Mouse (Mus musculus) hindlimb bud, embryonic 11.5 days (tissue): ENCODE measurements around the gene Baiap2l1.

Source experiments
- DNase-seq: peaks from one replicate; pipeline ENCODE4 v3.0.0-alpha.2; 2012; ENCODE audit warnings: low read depth, low spot score; ENCODE audit errors: extremely low spot score

The Baiap2l1 gene

DNA sequence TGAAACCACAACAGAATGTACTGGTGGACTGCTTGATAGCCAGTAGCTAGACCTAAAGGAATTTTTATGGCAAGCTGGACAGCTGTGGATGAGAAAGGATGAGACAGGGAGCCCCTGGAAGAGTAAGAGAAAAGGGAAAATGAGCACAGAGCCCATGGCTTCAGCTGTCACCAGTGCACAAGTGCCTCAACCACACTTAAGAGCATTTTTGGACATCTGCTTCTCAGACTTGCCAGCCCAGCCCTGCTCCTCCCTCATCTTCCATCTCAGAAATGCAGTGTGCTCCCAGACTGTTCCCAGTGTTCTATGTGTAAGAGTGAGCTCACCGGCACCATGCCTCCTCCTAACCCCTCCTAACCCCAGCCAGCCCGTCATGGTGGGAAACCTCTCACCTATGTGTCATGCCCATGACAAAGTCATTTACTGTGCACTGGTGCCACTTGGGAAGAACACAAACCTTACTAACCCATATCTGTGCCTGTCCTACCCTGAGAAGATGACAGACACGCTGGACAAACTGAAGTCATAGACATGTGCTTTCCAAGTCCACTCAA is 70.6 kb downstream of the Baiap2l1 start:
- DNase-seq = no peak

DNA sequence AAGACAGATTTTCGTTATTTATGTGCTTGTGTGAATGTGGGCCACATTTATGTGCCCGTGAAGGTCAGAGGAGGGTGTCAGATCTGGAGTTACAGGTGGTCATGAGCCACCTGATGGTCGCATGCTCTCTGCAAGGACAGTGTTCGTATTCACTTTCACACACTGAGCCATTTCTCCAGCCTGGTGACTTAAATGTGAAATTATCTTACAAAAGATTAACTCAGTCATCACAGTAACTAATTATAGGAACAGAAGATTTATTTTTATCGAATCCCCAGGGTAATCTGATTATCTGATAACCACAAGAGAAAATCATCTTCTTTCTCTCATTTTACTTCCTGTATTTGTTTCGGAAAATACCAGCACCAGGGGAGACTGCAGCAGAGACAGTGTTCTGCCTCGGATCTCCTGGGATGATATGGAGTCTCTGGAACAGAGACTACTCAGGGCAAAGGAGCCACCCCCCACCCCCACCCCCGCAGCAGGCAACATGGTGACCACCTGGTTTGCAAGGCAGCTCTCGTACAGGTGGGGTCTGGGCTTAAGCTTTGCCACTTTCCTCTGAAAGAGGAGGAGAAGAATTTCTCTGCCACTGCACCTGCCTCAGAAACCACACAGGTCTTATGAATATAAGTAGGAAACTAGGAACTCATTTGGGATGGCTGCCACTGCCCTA is 71.2 kb downstream of the Baiap2l1 start:
- no peak for DNase-seq

DNA sequence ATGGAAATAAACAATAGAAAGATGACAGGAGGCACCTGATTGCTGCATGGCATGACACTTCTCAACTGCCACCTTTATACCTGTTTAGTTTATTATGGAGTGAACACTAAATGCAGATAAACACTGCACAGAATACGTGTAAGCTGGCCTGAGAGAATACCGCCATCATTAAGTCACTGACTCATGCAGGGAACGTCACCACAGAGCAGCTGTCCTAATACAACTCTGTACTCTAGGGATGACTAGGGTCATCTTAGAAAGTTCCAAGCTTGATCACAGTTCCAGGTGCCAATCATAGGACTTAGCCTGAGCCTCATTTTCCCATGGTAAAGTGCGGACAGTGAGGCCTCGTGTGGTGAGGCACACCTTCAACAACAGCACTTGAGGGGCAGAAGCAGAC is 73.3 kb downstream of the Baiap2l1 start:
- no peak for DNase-seq

DNA sequence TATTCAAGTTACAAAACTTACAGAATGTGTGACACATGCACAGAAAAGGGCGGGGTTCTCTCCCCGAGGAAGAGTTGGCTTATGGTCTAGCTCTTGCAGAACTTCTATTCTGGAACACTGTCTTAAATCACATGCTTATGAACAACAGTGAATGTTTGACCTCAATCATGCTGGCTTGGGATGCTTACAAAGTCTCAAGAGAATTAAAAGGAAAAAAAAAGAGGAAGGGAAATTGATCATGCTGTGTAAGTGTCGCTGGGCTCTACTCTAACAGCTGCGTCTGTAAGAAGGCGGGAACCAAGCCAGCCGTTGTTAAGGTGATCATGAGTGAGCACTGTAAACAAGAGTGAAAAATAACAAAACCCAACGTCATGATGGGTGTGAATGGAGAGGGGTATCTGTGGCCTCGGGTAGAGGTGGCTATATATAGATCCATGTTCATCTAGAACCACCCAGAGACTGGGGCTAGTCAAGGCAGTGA is 74.3 kb downstream of the Baiap2l1 start:
- DNase-seq = no peak

DNA sequence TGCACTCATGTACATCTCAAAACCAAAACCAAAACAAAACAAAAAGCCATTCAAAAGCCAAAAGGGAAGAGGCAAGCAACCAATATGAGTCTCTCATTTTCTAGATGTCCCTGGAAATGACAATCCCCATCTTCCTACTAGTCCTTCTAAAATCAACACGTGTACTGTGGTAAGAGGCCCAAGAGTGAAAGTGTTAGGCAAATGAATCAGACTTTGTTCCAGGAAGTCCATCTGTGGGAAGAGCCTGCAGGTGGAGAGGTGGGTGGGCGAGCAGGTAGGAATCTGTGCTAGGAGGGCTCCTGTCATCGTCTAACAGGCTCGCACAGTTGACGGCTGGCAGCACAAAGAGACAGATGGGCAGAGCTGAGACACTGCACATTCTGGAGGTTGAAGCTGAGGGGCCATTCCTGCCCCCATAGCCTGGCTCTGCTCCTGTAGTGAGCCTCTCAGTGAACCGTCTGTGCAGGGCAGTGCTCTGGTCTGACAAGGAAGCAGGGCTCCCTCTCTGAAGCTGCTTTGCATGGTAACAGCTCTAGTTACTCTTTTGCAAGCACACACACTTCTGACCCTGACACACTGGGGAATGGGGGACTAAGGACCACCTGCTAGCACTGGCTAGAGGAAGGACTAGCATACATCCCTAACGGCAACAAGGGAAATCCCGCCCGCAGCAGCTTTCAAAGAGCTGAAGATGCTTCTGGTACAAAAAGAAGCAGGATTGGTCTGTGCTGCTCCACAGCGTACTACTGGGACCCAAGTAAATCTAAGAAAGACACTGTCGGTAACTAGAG is 75.2 kb downstream of the Baiap2l1 start:
- DNase-seq = no peak

DNA sequence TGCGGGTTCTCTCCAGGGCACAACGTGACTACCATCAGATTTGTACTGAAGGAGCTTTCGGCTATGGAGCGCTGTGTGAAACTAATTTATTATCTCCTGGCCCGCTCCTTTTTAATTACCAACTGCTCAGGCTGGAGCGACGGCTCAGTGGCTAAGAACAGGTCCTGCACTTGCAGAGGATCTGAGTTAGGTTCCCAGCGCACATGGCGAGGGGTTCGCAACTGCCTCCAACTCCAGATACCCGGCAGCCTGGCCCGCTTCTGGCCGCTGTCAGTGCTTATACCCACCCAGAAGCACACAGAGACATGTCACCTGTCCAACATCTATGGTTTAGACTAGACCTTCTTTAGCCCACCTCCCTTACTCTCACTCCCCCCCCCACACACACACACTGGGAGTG is 78.0 kb downstream of the Baiap2l1 start:
- no peak for DNase-seq

DNA sequence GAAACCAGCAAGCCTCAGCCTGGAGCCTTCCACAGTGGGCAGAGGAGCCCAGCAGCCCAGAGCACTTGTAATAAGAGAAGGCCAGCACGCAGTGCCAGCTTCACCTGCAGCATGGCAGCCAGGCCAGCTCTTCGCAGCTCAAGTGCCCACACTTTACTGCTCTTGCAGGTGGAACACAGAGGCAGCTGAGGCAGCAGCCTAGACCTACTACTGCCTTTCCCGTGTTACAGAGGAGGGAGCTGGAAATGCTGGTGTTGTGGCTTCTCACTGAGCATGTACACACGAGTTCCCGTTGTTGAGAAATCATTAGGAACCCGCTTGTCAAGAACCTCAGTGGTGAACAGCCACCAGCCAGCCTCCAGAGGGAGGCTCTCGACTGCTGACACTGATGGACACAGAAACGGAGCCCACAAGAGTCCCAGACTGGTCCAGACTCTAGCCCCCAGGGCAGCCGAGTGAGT is 78.8 kb downstream of the Baiap2l1 start:
- no peak for DNase-seq

DNA sequence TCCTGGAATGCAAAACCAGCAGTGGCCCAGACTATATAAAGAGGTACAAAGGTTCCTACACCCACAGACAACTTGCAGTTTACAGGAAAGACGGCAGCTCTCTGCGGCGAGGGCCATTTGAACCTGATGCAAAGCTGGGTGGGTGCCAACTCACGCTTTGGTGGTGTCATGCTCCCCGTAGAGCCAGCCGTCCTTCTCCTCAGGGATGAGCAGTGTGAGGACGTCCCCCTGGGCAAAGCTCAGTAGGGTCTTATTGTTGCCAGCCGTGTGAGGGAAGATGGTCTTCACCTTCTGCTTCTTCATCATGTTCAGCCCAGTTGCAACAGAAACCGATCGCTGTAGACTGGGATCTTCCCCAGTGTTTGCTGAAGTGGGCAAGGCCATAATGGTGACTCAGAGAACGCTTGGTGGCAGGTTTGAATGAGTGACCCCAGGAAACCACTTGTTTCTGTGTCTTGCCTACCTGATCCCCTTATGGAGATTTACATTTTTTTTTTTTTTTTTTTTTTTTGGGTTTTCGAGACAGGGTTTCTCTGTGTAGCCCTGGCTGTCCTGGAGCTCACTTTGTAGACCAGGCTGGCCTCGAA is 79.4 kb downstream of the Baiap2l1 start:
- DNase-seq = no peak

DNA sequence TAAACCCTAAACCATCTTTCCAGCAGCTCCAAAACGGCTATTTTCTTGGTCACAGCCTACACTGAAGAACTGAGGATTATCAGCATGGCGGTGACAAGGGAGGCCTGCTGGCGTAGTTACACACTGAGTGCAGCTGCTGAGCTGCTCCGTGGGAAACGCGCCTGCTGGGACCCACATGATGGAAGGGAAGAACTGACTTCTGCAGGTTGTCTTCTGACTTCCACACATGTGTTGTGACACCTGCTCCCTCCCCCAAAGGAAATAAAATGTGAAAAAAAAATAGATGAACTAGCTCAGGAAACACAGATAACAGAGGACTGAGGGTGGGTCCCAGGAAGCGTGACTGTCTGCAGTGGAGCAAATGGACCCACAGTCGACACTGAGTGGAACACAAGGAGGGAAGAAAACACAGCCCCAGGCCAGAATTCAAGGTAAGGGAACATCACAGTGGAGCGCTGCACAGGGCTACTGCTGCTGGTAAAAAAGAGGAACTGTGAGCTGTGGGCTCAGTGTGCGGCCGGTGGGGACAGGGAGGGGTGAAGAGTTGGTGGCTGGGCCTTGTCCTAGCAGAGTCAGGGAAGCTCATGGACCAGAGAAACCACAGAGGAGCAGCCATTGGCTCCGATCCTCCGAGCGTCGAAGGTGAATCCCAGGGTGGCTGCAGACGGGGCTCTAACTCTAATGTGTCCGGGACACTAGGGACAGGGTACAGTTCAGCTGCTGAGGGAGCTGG is 80.8 kb downstream of the Baiap2l1 start:
- DNase-seq = no peak

DNA sequence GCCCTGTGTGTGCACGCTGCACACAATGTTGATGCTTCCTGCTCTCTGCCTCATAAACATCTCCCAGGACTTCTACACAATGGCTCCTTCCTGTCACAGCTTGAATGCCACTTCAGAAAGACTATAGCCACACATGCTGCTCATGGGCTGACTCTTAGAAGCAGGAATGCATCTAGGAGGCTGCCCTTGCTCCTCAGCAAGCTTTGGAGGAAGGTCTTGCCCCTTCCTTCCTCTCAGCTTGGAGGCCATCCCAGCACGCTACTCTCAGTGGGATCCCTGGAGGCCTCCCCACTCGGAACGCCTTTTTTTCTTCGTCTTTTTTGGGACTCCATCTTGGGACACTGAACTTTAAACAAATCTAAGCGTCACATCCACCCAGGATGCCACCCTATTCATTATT is 83.0 kb downstream of the Baiap2l1 start:
- DNase-seq = no peak

DNA sequence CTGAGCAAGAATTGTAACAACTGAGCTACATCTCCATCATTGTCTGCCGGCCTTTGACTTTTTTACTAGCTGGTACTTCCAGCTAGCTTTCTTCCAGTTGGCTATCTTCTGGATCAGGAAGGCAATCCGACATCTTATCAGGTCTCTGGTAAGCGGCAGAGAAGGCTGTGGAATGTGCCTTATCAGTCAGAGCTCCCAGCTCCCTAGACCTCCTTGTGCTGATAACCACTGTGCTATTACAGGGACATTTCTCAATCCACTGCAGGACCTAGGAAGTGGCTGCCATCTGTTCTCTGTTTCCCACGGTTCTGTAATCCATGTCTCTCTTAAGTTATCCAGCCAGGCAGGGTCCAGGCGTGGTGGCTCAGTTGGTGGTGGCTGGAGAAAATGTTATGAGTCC is 86.1 kb downstream of the Baiap2l1 start:
- no peak for DNase-seq

DNA sequence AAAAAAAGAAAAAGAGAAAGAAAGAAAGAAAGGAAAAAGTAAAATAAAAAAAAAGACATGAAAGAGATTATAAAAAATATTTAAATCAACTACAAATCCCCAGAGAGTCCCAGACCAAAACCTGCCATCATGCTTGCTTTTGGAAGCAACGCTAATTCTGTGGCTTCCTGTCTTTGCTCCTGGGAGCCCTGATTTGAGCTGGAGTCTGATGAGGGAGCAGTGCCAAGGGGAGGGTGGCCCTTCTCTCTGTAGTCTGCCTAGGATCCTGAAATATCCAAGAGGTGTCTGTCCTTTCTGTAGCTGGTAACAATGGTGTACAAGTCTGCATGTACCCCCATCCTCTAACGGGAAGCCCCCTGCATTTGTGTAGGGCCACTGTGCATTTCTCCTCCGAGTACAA is 86.8 kb downstream of the Baiap2l1 start:
- DNase-seq = no peak

DNA sequence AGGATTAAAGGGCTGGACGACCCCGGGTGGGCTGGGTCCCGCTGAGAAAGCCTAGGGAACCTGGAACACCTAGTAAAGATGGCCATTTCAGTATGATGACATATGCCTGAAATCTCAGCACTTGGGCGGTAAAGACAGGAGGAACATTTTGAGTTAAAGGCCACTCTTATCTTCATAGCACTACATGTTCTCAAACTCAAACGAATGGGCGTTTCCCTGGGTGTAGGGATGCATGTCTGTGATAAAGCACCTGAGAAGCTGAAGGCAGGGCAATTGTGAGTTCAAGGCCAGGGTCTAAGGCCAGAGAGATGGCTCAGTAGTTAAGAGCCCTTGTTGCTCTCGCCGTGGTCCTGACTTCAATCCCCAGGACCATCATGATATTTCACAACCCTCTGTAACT is 87.5 kb downstream of the Baiap2l1 start:
- no peak for DNase-seq

DNA sequence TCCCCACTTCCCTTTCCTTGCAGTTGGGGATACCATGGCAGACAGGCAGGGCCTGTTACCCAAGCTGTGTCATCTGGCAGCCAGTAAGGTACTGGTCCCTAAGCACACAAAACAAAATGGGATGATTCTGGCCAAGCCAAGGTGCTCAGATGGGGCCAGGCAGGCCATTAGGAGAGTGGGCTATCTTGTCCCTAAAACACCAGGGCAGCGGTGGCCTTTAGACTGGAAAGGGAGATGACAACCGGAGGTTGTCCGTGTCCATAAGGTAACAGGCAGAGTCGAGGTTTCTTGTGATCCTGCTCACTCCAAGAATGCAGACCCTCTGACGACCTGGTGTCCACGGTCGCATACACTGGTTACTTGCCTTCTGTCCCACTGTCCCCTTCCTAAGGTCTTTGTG is 88.0 kb downstream of the Baiap2l1 start:
- no peak for DNase-seq

DNA sequence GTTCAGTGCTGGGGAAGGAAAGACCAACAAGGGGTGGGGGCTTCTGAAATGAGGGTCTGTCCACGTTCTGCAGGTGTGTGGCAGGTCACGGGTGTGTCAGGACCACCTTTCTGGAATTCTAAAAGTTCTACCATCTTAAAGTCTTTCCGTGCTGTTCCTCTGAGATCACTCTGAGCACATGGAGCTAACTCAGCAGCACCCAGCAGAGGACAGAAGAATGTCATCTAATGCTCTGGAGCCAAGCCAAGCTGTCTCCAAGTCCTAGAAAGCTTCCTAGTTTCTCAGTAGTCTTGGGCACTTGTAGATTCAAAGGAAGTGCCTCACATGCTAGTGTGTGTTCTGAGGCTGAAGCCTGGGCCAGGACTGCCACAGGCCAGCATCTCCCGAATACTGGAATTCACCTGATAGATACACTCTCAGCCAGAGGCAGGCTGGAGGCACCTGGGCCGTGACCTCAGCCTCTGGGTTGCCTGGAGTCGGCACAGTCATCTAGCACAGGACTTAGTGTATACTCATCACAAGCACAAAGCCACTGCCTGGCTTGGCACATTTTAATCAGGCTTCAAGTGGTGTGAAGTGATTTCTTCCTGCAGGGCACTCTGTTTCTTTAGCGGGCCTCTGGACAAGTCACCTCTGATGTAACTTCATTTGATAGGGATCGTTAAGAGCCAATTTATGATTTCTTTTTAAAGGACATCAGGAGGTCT is 90.2 kb downstream of the Baiap2l1 start:
- DNase-seq = no peak

DNA sequence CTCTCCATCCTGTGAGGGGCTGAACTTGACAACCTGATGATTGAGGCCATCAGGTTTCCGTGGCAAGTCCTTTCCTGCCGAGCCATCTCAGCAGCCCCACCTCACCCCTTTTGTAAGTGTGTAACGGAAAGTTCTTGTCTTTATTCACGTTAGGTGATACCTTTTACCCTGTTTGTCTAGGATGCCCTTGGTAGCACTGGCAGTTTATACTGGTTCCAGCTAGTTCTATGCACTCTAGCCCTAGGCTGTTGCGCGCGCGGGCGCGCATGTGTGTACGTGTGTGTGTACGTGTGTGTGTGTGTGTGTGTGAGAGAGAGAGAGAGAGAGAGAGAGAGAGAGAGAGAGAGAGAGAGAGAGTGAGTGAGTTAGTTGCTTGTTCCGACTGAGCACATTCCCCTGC is 94.4 kb downstream of the Baiap2l1 start:
- DNase-seq = no peak

DNA sequence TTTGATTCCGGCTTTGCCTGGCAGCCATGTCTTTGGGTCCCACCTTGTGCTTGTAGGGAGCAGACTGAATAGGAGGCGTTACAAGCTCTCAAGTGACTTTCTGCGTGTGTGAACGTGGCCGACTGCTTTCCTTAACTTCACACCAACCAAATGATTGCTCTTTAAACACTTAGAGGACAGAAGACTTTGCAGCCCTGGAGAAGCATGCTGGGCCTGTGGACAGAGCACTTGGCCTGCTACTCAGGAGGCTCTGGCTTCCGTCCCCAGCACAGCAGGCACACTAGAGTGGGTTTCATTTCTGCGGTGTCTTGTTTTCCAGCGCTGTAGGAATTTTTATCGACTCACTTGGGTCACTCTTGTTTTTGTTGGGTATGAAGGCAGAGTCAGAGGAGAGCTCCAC is 94.8 kb downstream of the Baiap2l1 start:
- DNase-seq = no peak

DNA sequence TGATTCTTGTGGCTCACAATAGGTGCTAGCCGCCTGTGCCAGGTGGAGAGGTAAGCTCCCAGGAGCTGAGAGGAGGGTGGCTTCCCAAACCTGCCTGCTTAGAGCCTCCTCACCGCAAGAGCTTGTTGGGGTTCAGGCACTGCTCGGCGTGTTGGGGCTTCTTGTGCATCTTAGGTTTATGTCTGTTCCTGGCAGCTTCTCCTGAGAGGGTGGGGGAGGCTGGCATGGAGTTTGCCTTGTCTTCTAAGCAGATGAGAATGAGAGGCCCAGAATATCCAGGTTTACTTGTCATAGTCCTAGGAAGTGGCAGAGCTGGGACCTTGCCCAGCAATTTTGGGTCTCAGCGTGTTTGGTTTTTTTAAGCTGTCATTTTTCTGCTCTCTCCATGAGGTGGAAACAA is 96.1 kb downstream of the Baiap2l1 start:
- no peak for DNase-seq

DNA sequence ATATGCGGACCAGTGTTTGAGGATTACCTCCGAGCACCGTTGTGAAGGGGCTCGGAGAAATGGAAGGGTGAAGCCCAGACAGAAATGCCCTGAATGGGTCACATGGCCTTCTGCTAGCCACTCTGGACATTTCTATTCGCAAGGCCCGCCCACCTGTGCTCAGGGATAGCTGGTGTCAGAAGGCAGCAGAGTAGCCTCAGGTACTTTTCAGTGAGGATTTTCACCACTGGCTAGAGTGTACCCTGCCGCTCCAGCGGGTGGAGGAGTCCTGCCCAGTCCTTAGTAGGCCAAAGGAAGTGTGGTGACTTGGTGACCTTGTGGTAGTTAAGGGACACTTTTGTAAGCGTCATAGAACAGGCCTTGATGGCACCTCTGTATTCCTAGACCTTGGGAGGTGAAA is 96.6 kb downstream of the Baiap2l1 start:
- no peak for DNase-seq

DNA sequence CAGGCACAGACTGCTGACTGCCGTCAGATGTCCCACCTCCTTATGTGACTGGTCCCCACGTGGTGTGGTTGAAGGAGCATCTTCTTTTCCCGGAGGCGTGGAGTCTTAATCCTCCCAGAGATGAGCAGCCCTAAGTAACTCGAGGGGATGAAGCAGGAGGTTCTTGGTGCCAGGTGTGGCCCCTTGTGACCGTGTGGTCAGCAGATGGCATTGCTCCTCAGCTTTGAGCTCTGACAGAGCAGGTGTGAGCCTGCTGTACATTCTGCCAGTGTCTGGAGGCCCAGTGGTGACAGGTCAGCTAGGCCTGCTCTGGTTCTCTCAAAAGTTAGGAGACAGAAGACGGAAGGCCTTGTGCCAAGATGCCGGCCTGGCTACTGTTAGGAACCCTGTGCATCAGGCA is 97.4 kb downstream of the Baiap2l1 start:
- DNase-seq = no peak

DNA sequence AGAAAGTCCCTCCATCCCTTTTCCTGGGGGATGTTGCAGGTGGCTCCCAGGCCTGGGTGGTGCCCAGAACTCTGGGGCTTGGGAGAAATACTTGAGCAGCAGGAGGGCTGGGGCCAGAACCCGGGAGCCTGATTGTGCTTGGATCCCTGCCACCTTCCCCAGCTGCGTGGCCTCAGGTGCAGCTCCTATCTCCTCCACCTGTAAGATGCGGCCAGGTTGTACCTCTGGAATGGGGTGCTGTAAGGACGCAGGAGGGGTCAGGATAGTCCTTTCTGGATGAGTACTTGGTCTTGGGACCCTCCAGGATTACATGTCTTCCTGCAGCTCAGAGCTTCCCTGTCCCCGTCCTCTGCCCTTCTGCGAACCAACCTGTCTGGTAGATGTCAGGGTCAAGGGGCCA is 98.7 kb downstream of the Baiap2l1 start:
- no peak for DNase-seq
